Mouse (Mus musculus) small intestine, adult 2 months (tissue): Measurements from ENCODE around the gene Ccl11. TPM values are rescaled to one million over a fixed set of nuclear protein-coding genes. Genes with fewer than 3 reads are reported as not detected.

Experiments
- H3K27ac ChIP-seq: fragments of 200-500 bp; 2 replicates; pipeline ENCODE4 v1.5.1; 2012; ENCODE audit warnings: low read depth, low read length, control low read depth, inconsistent platforms; ENCODE audit not compliant: insufficient read depth
- H3K27me3 ChIP-seq: fragments of 200-500 bp; 2 replicates; pipeline ENCODE4 v1.6.1; 2012; ENCODE audit warnings: mild to moderate bottlenecking, moderate library complexity, low read length, inconsistent platforms; ENCODE audit not compliant: control insufficient read depth, insufficient read depth
- H3K36me3 ChIP-seq: fragments of 200-500 bp; 2 replicates; pipeline ENCODE4 v1.6.1; 2012; ENCODE audit warnings: mild to moderate bottlenecking, low read length, control low read depth, inconsistent platforms; ENCODE audit not compliant: control insufficient read depth, insufficient read depth
- H3K4me1 ChIP-seq: fragments of 200-500 bp; 2 replicates; pipeline ENCODE4 v1.6.1; 2012; ENCODE audit warnings: low read length, inconsistent platforms, mixed read lengths; ENCODE audit not compliant: control insufficient read depth, insufficient read depth, insufficient read length
- H3K4me3 ChIP-seq: fragments of 200-500 bp; 2 replicates; pipeline ENCODE4 v1.5.1; 2012; ENCODE audit warnings: low read depth, mild to moderate bottlenecking, control low read depth, inconsistent platforms, low read length, moderate library complexity
- CTCF ChIP-seq: fragments of 200-500 bp; IDR thresholded peaks from 2 replicates; pipeline ENCODE4 v1.5.1; 2012; ENCODE audit warnings: low read depth, mild to moderate bottlenecking, control low read depth, inconsistent platforms, low read length, moderate library complexity, mixed read lengths; ENCODE audit not compliant: insufficient replicate concordance, insufficient read length; ENCODE audit errors: extremely low read depth
- POLR2A ChIP-seq: fragments of 200-500 bp; IDR thresholded peaks from 2 replicates; pipeline ENCODE4 v1.6.1; 2012; ENCODE audit warnings: low read depth, mild to moderate bottlenecking, control low read depth, inconsistent platforms, low read length, moderate library complexity
- WGBS: fragments of 180-500 bp; shearing (Covaris S2); methylation state at CpG from one replicate; pipeline ENCODE4 v1.1.7; 2018; 5-methylcytosine and 5-hydroxymethylcytosine counted together
- polyA plus RNA-seq: library from polyadenylated mRNA; depleted of rRNA; stranded (reverse); fragments of >200 nt; gene quantifications from 2 replicates; pipeline ENCODE4 v1.2.3, GENCODE M21; 2012

The Ccl11 gene
- polyA plus RNA-seq, 1 experiment = 14.8 TPM

GRCm38 (mm10) chr11:82019793-82020192, 37.8 kb upstream of the Ccl11 start:
- no peak overlapping the region for H3K27ac ChIP-seq
- H3K4me3 ChIP-seq = no peak overlapping the region
- no peaks in the 10 kb centered on the region for H3K36me3 ChIP-seq
- peaks cover 3% of the 10 kb centered on the region; the same call in 1 of the 2 replicates for H3K4me1 ChIP-seq
- H3K27me3 ChIP-seq = no peaks in the 10 kb centered on the region
- no peak for TF ChIP-seq CTCF
- no peak for TF ChIP-seq POLR2A

GRCm38 (mm10) chr11:82021406-82021805, 36.2 kb upstream of the Ccl11 start:
- peaks cover 3% of the 10 kb centered on the region; the same call in 1 of the 2 replicates for H3K4me1 ChIP-seq
- no peaks in the 10 kb centered on the region for H3K36me3 ChIP-seq
- no peaks in the 10 kb centered on the region for H3K27me3 ChIP-seq
- H3K27ac ChIP-seq = no peak overlapping the region
- H3K4me3 ChIP-seq = no peak overlapping the region
- TF ChIP-seq CTCF (no peak), POLR2A (no peak)
- WGBS = 42% methylated on average over 3 of the region's 3 CpGs

GRCm38 (mm10) chr11:82022504-82023056, 35.0 kb upstream of the Ccl11 start:
- no peak overlapping the region for H3K4me3 ChIP-seq
- WGBS = 88% methylated on average over 6 of the region's 6 CpGs
- H3K27ac ChIP-seq = no peak overlapping the region
- TF ChIP-seq POLR2A (no peak), CTCF (no peak)
- H3K27me3 ChIP-seq = no peaks in the 10 kb centered on the region
- H3K4me1 ChIP-seq = peaks cover 3% of the 10 kb centered on the region; the same call in 1 of the 2 replicates
- no peaks in the 10 kb centered on the region for H3K36me3 ChIP-seq

- peaks cover 3% of the 10 kb centered on the region; the same call in 1 of the 2 replicates for H3K4me1 ChIP-seq
- TF ChIP-seq POLR2A (no peak), CTCF (no peak)
- no peak overlapping the region for H3K27ac ChIP-seq
- no peak overlapping the region for H3K4me3 ChIP-seq
- WGBS = 68% methylated on average over 4 of the region's 4 CpGs
- H3K36me3 ChIP-seq = no peaks in the 10 kb centered on the region
- no peaks in the 10 kb centered on the region for H3K27me3 ChIP-seq
Measured at GRCm38 (mm10) chr11:82023769-82024168, 33.9 kb upstream of the Ccl11 start.

- TF ChIP-seq CTCF (no peak), POLR2A (no peak)
- Histone ChIP-seq H3K36me3 (no peaks in the 10 kb centered on the region), H3K4me3 (no peak overlapping the region), H3K27ac (no peak overlapping the region), H3K4me1 (peaks cover 5% of the 10 kb centered on the region; the same call in 1 of the 2 replicates), H3K27me3 (no peaks in the 10 kb centered on the region)
- 70% methylated on average over 2 of the region's 2 CpGs for WGBS
Measured at GRCm38 (mm10) chr11:82030171-82030570, 27.5 kb upstream of the Ccl11 start.

- Histone ChIP-seq H3K4me1 (peaks cover 5% of the 10 kb centered on the region; the same call in 1 of the 2 replicates), H3K27ac (peak overlapping the region; percentile 37), H3K27me3 (no peaks in the 10 kb centered on the region), H3K4me3 (no peak overlapping the region), H3K36me3 (no peaks in the 10 kb centered on the region)
- TF ChIP-seq POLR2A = no peak
- no peak for TF ChIP-seq CTCF
Measured at GRCm38 (mm10) chr11:82032136-82032535, 25.5 kb upstream of the Ccl11 start.

GRCm38 (mm10) chr11:82032678-82033344, 24.8 kb upstream of the Ccl11 start:
- H3K4me1 ChIP-seq = peaks cover 5% of the 10 kb centered on the region; the same call in 1 of the 2 replicates
- no peak for TF ChIP-seq POLR2A
- TF ChIP-seq CTCF = no peak
- H3K27ac ChIP-seq = peak overlapping the region; percentile 37
- no peaks in the 10 kb centered on the region for H3K27me3 ChIP-seq
- H3K4me3 ChIP-seq = no peak overlapping the region
- H3K36me3 ChIP-seq = no peaks in the 10 kb centered on the region
- WGBS = 43% methylated on average over 8 of the region's 8 CpGs
